9 mouse cellular contexts compared by ENCODE assay signal in genomic region chr1:24171205-24171866, GRCm38 (mm10). TPM values are rescaled to one million over a fixed set of nuclear protein-coding genes. Genes with fewer than 3 reads are reported as not detected.
A peak's percentile ranks its signal among the peaks of the same experiment; 100 is the strongest.
DNase-seq lines count a peak whose midpoint lies in the region; ATAC-seq lines count a peak whose summit lies in the region.
"Had no signal": no experiment of that assay in that cellular context is flagged by ENCODE, and none has a peak within 500 bp of the region (broad histone marks: within the 10 kb centered on the region; RNA-seq: fewer than 3 reads in every experiment).

No protein-coding gene starts in this region.

- peaks cover 3% of the 10 kb centered on the region; the same call in 1 of the 2 replicates for H3K9me3 ChIP-seq in heart, embryonic 13.5 days
- H3K9me3 ChIP-seq in heart, embryonic 11.5 days (replicated peaks; ENCODE audit: control insufficient read depth, low read length), result no peaks in the 10 kb centered on the region
- no peaks in the 10 kb centered on the region for H3K9me3 ChIP-seq in hindbrain, embryonic 11.5 days (ENCODE audit: control insufficient read depth, low read length)
- H3K9me3 ChIP-seq in midbrain, embryonic 16.5 days (replicated peaks; ENCODE audit: control insufficient read depth, low read length, poor library complexity, severe bottlenecking), result no peaks in the 10 kb centered on the region

- no peak for ATAC-seq in heart, embryonic 13.5 days (ENCODE audit: extremely low read depth, insufficient number of reproducible peaks, low FRiP score, low TSS enrichment)
- ATAC-seq in heart, embryonic 11.5 days (replicated peaks; ENCODE audit: insufficient number of reproducible peaks, low FRiP score, low TSS enrichment), result no peak
- ATAC-seq in hindbrain, embryonic 11.5 days (ENCODE audit: low FRiP score), result peak; percentile 69; the same call in 1 of the 2 replicates
- peak; percentile 78; the same call in 1 of the 2 replicates for ATAC-seq in midbrain, embryonic 16.5 days

- peak overlapping the region; percentile 16; the same call in 1 of the 2 replicates for H3K4me2 ChIP-seq in heart, embryonic 13.5 days
- H3K4me2 ChIP-seq in heart, embryonic 11.5 days, result no peak overlapping the region
- no peak overlapping the region for H3K4me2 ChIP-seq in hindbrain, embryonic 11.5 days (replicated peaks; ENCODE audit: low read depth, low read length)
- H3K4me2 ChIP-seq in midbrain, embryonic 16.5 days (ENCODE audit: low read length), result no peak overlapping the region

- H3K4me3 ChIP-seq in heart, embryonic 13.5 days, result no peak overlapping the region
- no peak overlapping the region for H3K4me3 ChIP-seq in heart, embryonic 11.5 days (ENCODE audit: low read depth, low read length)
- H3K4me3 ChIP-seq in hindbrain, embryonic 11.5 days (ENCODE audit: low read depth, low read length), result no peak overlapping the region
- H3K4me3 ChIP-seq in midbrain, embryonic 16.5 days (ENCODE audit: low read depth, low read length), result no peak overlapping the region

- H3K4me1 ChIP-seq in heart, embryonic 13.5 days, result no peaks in the 10 kb centered on the region
- no peaks in the 10 kb centered on the region for H3K4me1 ChIP-seq in heart, embryonic 11.5 days (ENCODE audit: control insufficient read depth, insufficient read depth, low read length)
- no peaks in the 10 kb centered on the region for H3K4me1 ChIP-seq in hindbrain, embryonic 11.5 days (replicated peaks; ENCODE audit: control insufficient read depth, insufficient read depth, low read length)
- H3K4me1 ChIP-seq in midbrain, embryonic 16.5 days (ENCODE audit: control insufficient read depth, insufficient read depth, low read length), result no peaks in the 10 kb centered on the region

- no peak overlapping the region for H3K27ac ChIP-seq in heart, embryonic 13.5 days (replicated peaks)
- H3K27ac ChIP-seq in heart, embryonic 11.5 days (ENCODE audit: low read depth, low read length), result no peak overlapping the region
- no peak overlapping the region for H3K27ac ChIP-seq in hindbrain, embryonic 11.5 days (ENCODE audit: low read depth, low read length)
- H3K27ac ChIP-seq in midbrain, embryonic 16.5 days (ENCODE audit: low read length), result no peak overlapping the region

- WGBS in heart, embryonic 13.5 days, result 6% methylated on average over 4 of the region's 4 CpGs
- 6% methylated on average over 4 of the region's 4 CpGs for WGBS in heart, embryonic 11.5 days (ENCODE audit: insufficient replicate concordance)
- 8% methylated on average over 4 of the region's 4 CpGs for WGBS in hindbrain, embryonic 11.5 days
- WGBS in midbrain, embryonic 16.5 days, result 3% methylated on average over 4 of the region's 4 CpGs

- H3K27me3 ChIP-seq in heart, embryonic 13.5 days (replicated peaks), result no peaks in the 10 kb centered on the region
- H3K27me3 ChIP-seq in heart, embryonic 11.5 days (ENCODE audit: control insufficient read depth, insufficient read depth, low read length), result no peaks in the 10 kb centered on the region
- no peaks in the 10 kb centered on the region for H3K27me3 ChIP-seq in hindbrain, embryonic 11.5 days (ENCODE audit: control insufficient read depth, insufficient read depth, low read length)
- H3K27me3 ChIP-seq in midbrain, embryonic 16.5 days (ENCODE audit: control insufficient read depth, insufficient read depth, low read depth, low read length), result no peaks in the 10 kb centered on the region

- no peaks in the 10 kb centered on the region for H3K36me3 ChIP-seq in heart, embryonic 13.5 days
- no peaks in the 10 kb centered on the region for H3K36me3 ChIP-seq in heart, embryonic 11.5 days (ENCODE audit: control insufficient read depth, insufficient read depth, low read length)
- H3K36me3 ChIP-seq in hindbrain, embryonic 11.5 days (ENCODE audit: control insufficient read depth, insufficient read depth, low read length), result no peaks in the 10 kb centered on the region
- H3K36me3 ChIP-seq in midbrain, embryonic 16.5 days (ENCODE audit: control insufficient read depth, insufficient read depth, low read length), result no peaks in the 10 kb centered on the region

- peak; percentile 50 for DNase-seq in R1 (ENCODE audit: low read depth, low spot score)
- DNase-seq in embryo, embryonic 10.5 days (ENCODE audit: low spot score), result peak; percentile 81
- DNase-seq in hindbrain, embryonic 11.5 days (ENCODE audit: low spot score), result peak; percentile 79
- peak; percentile 23 to 61 for DNase-seq in layer of hippocampus, postnatal 25 days (ENCODE audit: extremely low spot score in 1 of 2, low spot score in 1 of 2)
- no peak for DNase-seq in spleen, postnatal 36 days (ENCODE audit: low spot score in 2 of 2)

- H3K9ac ChIP-seq in heart, embryonic 13.5 days, result no peak overlapping the region
- H3K9ac ChIP-seq in heart, embryonic 11.5 days (ENCODE audit: low read depth, low read length), result no peak overlapping the region
- no peak overlapping the region for H3K9ac ChIP-seq in hindbrain, embryonic 11.5 days (ENCODE audit: low read depth, low read length)
- no peak overlapping the region for H3K9ac ChIP-seq in midbrain, embryonic 16.5 days (ENCODE audit: low read depth, low read length)

RNA-seq across cellular contexts. Expression of gene Col9a1, which starts 6.1 kb away (rescaled TPM):
- polyA plus RNA-seq in heart, embryonic 13.5 days (2015; fragmentation: Nextera tagmentation; extraction: Ambion mirVana), result 13.1 and 13.8 TPM in 2 replicates
- 18.5 and 23.8 TPM in 2 replicates for polyA plus RNA-seq in heart, embryonic 11.5 days (2014; fragmentation: Nextera tagmentation; extraction: Ambion mirVana)
- 23.5 and 26.8 TPM in 2 replicates for polyA plus RNA-seq in hindbrain, embryonic 11.5 days (2014; fragmentation: Nextera tagmentation; extraction: Ambion mirVana)
- under 1 TPM; 0.66 TPM for total RNA-seq in layer of hippocampus, postnatal 25 days (2021)
- polyA plus RNA-seq in midbrain, embryonic 16.5 days (2015; fragmentation: Nextera tagmentation; extraction: Ambion mirVana), result 1.7 and 1.8 TPM in 2 replicates
- total RNA-seq: adrenal gland, adult 18-20 months had no signal

Comparison
In these comparisons a context has a peak if more than half of its experiments do, and no peak if none do; other contexts are left out.
1. ATAC-seq: peak in hindbrain, embryonic 11.5 days (single experiment) and midbrain, embryonic 16.5 days (single experiment); none in heart, embryonic 13.5 days (single experiment) and heart, embryonic 11.5 days (single experiment).
2. DNase-seq: peak in R1 (single experiment), embryo, embryonic 10.5 days (single experiment), hindbrain, embryonic 11.5 days (single experiment) and layer of hippocampus, postnatal 25 days (2 of 2); none in spleen, postnatal 36 days (0 of 2).